Mouse (Mus musculus): Measurements from ENCODE around the gene Kirrel. TPM values are rescaled to one million over a fixed set of nuclear protein-coding genes. Genes with fewer than 3 reads are reported as not detected.
A peak's percentile ranks its signal among the peaks of the same experiment; 100 is the strongest.

Gene Kirrel
- total and polyA plus RNA-seq, 2 experiments from 2014 or later = 2.2 to 6.9 TPM

GRCm38 (mm10) chr3:87033357-87033756 lies 141.2 kb downstream of the Kirrel start:
- no peak overlapping the region for H3K27ac ChIP-seq (ENCODE audit: low read depth, low read length)
- no peaks in the 10 kb centered on the region for H3K36me3 ChIP-seq (ENCODE audit: insufficient read depth)
- H3K9me3 ChIP-seq (ENCODE audit: low read length) = no peaks in the 10 kb centered on the region
- H3K9ac ChIP-seq = no peak overlapping the region
- H3K4me1 ChIP-seq (ENCODE audit: insufficient read depth) = no peaks in the 10 kb centered on the region
- no peaks in the 10 kb centered on the region for H3K27me3 ChIP-seq (ENCODE audit: insufficient read depth, low read length)
- no peak overlapping the region for H3K4me3 ChIP-seq (ENCODE audit: low read depth, low read length)
- no peak overlapping the region for H3K4me2 ChIP-seq (ENCODE audit: low read depth)
- DNase-seq (peak; percentile 89), ATAC-seq (peak; percentile 66)
- TF ChIP-seq CTCF (IDR thresholded peaks at IDR 0.05; ENCODE audit: low read depth) = peak; percentile 95
- WGBS = 18% methylated on average over 8 of the region's 8 CpGs

GRCm38 (mm10) chr3:87030855-87031254 lies 143.7 kb downstream of the Kirrel start:
- ATAC-seq (peak; percentile 70), DNase-seq (peak; percentile 86)
- Histone ChIP-seq H3K4me2 (ENCODE audit: low read depth) (no peak overlapping the region), H3K9ac (no peak overlapping the region), H3K4me1 (ENCODE audit: insufficient read depth) (no peaks in the 10 kb centered on the region), H3K4me3 (ENCODE audit: low read depth, low read length) (no peak overlapping the region), H3K27me3 (ENCODE audit: insufficient read depth, low read length) (no peaks in the 10 kb centered on the region), H3K9me3 (ENCODE audit: low read length) (no peaks in the 10 kb centered on the region), H3K36me3 (ENCODE audit: insufficient read depth) (no peaks in the 10 kb centered on the region), H3K27ac (ENCODE audit: low read depth, low read length) (no peak overlapping the region)
- WGBS = 21% methylated on average over 6 of the region's 6 CpGs
- TF ChIP-seq CTCF (IDR thresholded peaks at IDR 0.05; ENCODE audit: low read depth) = peak; percentile 97

Other genes starting within 250 kb of the Kirrel start
- 16.3 and 23.4 TPM in 2 replicates for gene Cd1d1, start 175.3 kb downstream of the Kirrel start, total RNA-seq (2014; rRNA removed)
- gene Cd1d1, start 175.3 kb downstream of the Kirrel start, polyA plus RNA-seq (2015; fragmentation: Nextera tagmentation; extraction: Ambion mirVana) = 12.5 and 25.1 TPM in 2 replicates
- gene Fcrls, start 89.0 kb upstream of the Kirrel start, total RNA-seq (2014; rRNA removed) = 15.8 and 16.2 TPM in 2 replicates
- gene Fcrls, start 89.0 kb upstream of the Kirrel start, polyA plus RNA-seq (2015; fragmentation: Nextera tagmentation; extraction: Ambion mirVana) = 13.9 and 14.3 TPM in 2 replicates
- 0.15 TPM in 1 of 2 replicates, not detected in the other for gene Cd5l, start 183.1 kb upstream of the Kirrel start, total RNA-seq (2014; rRNA removed)
- not detected in 2 replicates for gene Cd5l, start 183.1 kb upstream of the Kirrel start, polyA plus RNA-seq (2015; fragmentation: Nextera tagmentation; extraction: Ambion mirVana)
- gene Fcrl1, start 201.6 kb upstream of the Kirrel start, total RNA-seq (2014; rRNA removed) = not detected in 2 replicates
- gene Fcrl1, start 201.6 kb upstream of the Kirrel start, polyA plus RNA-seq (2015; fragmentation: Nextera tagmentation; extraction: Ambion mirVana) = 0.10 TPM in 1 of 2 replicates, not detected in the other

All from forebrain, postnatal 0 days (tissue).